Mouse (Mus musculus): ENCODE results near the gene Otulin. TPM values are rescaled to one million over a fixed set of nuclear protein-coding genes. Genes with fewer than 3 reads are reported as not detected.

The Otulin gene
- total RNA-seq (2021): 10 to 100 TPM; 32.5 to 39.5 TPM
- long read RNA-seq, experiment 1, transcript Otulin-201 (7 exons, 1,491 nt): major isoform, 51 of 87 reads
- long read RNA-seq, experiment 1, partial matches to known transcripts: 23 of 87 reads
- long read RNA-seq, experiment 1, other reads (novel, unspliced or antisense): 13 of 87 reads
- long read RNA-seq, experiment 2, transcript Otulin-201 (7 exons, 1,491 nt): major isoform, 34 of 37 reads
- long read RNA-seq, experiment 2, partial matches to known transcripts: 3 of 37 reads
- long read RNA-seq, experiment 2, other reads (novel, unspliced or antisense): 0 of 37 reads

DNA sequence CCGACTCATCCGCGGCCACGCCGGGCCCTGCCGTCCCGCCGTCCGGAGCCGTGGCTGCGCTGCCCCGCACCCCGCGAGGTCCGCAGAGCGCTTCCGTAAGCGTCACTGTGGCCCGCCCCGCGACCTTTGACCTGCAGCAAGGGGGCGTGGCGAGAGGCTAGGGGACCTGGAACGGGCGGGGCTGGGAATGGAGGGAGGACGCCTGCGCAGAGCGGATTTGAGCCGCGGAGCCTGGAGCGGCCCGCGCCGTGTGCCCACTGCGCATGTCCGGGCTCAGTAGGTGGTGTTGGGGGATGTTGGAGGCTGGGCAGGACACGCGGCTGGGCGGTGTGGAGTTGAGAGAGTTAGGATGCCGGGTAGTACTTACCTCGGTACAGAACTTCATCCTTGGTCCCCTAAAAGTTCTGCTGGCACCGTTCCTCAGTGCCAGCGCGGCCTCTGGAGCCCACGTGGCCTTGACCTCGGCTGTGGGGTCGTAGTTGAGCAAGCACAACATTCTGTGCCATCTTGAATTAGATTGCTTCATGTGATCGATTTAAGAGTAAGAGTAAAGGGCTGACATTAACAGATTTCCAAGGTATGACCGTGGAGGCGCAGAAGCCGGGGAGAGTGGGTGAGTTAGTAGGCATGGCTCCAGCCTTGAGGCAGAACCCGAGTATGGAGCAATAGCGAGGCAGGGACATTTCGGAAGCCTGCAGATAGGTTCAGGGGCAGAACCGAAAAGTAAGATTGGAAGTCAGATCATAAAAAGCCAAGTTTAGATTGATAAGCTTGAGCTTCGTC, at the start of gene Otulin:
Gene Otulin, minus strand, starts transcription at position 93 of the 783 bp plus-strand sequence.
- peak; percentile 100 for DNase-seq

GRCm38 (mm10) chr15:27678511-27678910, 48.0 kb upstream of the Otulin start:
- no peak for DNase-seq

DNA sequence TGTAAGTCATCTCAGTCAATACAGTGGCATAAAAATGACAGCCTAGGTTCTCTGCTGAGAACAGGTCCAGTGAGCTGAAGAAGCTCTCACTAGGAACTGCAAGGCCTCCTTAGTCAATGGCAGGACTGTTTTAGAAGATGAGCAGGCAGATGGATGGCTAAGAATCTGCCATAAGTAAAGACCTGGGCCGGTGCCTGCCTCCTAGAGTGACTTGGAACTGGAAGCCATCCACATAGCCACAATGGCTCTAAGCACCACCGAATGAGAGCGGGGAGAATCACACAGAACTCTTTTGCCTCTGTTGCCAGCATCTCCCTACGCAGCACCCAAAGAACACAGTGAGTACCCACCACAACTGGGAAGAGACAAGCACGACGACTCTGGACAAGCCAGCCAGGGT, 47.3 kb upstream of the Otulin start:
- DNase-seq: no peak

DNA sequence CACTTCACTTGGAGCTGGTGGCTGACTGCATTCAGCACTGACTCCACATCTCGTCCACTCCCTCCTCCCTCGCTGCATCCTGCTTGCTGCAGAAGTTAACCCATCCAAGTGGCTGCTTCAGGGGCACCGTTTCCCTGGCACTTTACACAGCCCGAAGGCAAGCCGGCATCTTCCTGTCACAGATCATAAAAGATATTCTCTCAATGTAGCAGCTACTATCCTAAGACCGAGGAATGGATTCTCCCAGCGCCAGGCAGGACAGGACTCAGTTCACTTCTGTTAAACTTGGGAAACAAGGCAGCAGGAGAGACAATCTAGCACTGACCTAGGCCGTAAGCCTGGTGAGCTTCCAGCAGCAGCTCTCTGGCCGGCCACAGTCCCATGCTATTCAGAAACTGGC, 45.7 kb upstream of the Otulin start:
- DNase-seq: no peak

DNA sequence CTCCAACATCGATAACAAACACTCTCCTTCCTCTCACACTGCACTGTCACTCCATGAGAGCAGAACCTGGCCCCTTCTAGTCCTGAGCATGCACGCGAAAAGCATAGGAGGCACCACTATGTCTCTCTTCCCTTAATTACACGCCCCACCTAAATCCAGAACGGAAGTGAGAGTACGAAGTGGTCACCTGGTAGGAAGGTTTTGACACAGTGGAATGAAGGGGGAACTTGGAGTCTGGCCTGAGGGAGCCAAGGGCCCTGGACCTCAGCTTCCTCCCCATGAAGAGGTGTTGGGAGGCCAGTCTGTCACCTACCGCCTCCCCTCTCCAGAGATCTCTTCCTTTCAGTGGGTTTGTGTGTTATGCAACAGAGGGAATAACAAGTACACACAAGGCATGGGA, 44.6 kb upstream of the Otulin start:
- DNase-seq: no peak

- DNase-seq: no peak
Measured at GRCm38 (mm10) chr15:27674041-27674440, 43.5 kb upstream of the Otulin start.

GRCm38 (mm10) chr15:27673151-27673550, 42.7 kb upstream of the Otulin start:
- no peak for DNase-seq

GRCm38 (mm10) chr15:27672259-27672658, 41.8 kb upstream of the Otulin start:
- DNase-seq: no peak

- DNase-seq: no peak
Measured at GRCm38 (mm10) chr15:27671612-27672245, 41.2 kb upstream of the Otulin start.

DNA sequence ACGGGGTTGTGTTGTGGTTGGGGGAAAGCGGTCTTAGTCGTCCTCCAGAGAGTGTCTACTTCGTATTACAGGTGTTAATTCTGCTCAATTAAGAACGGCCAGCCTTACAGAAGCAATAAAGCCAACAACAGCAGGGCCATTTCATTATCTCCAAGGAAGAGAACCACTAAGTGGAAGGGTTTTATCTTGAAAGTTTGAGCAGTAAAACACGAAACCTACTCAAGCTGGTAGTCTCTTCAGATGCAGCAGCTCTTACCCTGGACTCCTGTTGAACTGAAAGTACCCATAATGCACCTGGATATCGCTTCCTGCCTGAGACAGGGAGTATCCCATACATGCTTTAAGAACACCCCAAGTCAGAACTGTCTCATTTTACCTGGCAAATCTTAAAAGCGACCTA, 40.2 kb upstream of the Otulin start:
- no peak for DNase-seq

- DNase-seq: no peak
Measured at GRCm38 (mm10) chr15:27669931-27670411, 39.5 kb upstream of the Otulin start.

- no peak for DNase-seq
Measured at GRCm38 (mm10) chr15:27669276-27669675, 38.8 kb upstream of the Otulin start.

GRCm38 (mm10) chr15:27668557-27668956, 38.1 kb upstream of the Otulin start:
- no peak for DNase-seq

- no peak for DNase-seq
Measured at GRCm38 (mm10) chr15:27668001-27668461, 37.5 kb upstream of the Otulin start.

DNA sequence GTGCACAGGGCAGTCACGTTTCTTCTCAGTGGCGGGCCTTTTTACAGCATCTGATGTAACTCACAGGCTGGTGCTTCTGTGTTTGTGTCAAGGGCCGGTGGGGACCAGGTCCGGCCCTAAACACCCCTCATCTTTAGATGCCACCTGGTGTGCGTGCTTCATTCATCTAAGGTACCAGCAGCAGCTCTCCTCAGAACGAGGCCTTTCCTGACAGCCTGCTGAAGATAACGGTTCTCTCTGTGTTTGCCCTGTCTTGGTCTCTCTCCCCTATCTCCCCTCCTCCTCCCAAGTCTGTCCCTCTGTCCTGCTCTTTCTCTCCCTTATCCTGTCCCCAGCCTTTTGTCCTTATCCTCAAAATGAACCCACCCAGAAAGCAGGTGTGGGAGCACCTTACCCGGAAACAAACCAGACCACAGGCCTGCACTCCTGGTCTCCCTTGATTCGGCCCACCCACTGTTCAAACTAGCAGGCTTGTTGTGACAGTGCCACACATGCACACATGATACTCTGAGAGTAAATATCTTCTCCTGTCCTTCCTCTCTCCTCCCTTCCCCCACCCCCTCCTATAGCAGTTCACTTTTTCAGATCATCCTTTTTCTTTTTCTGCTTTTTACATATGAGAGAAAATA, 36.5 kb upstream of the Otulin start:
- no peak for DNase-seq

- DNase-seq: peak in 1 of 2 experiments; percentile 22
Measured at GRCm38 (mm10) chr15:27665392-27665911, 35.0 kb upstream of the Otulin start.

GRCm38 (mm10) chr15:27664126-27664525, 33.6 kb upstream of the Otulin start:
- no peak for DNase-seq

GRCm38 (mm10) chr15:27662699-27663098, 32.2 kb upstream of the Otulin start:
- DNase-seq: no peak

GRCm38 (mm10) chr15:27661696-27662095, 31.2 kb upstream of the Otulin start:
- no peak for DNase-seq

- DNase-seq: peak; percentile 89 to 92
Measured at GRCm38 (mm10) chr15:27659592-27660244, 29.2 kb upstream of the Otulin start.

DNA sequence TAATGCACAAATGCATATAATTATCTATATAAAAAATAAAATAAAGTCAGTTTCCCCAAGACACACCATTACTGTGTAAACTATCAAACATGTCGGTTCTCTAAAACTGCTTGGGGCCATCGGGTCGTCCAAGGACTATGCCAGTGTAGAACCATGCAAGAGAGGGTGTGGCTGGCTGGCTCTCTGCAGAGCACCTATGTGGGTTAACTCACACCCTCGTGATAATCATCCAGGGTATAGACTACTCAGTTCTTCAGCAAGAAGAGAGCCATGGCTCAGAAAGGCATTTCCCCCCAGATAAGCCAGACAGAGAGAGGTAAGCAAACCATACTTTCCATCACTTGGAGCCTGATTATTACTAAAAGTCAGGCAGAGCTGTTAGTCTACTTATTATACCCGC, 28.6 kb upstream of the Otulin start:
- no peak for DNase-seq

- DNase-seq: no peak
Measured at GRCm38 (mm10) chr15:27658356-27658755, 27.9 kb upstream of the Otulin start.

All from adrenal gland, postnatal 36 days (tissue).